Mouse (Mus musculus) hindbrain, embryonic 14.5 days (tissue): Measurements from ENCODE around the gene Fam171a2. TPM values are rescaled to one million over a fixed set of nuclear protein-coding genes. Genes with fewer than 3 reads are reported as not detected.
A peak's percentile ranks its signal among the peaks of the same experiment; 100 is the strongest.

Source experiments
- ATAC-seq: fragments of 200-750 bp; cut with Nextera tagmentation; 2 replicates; pipeline ENCODE4 v1.8.0; 2017; ENCODE audit warnings: moderate number of reproducible peaks, mild to moderate bottlenecking, moderate TSS enrichment, moderate library complexity; ENCODE audit not compliant: low FRiP score
- DNase-seq: peaks from one replicate; pipeline ENCODE4 v3.0.0-alpha.2; 2015; ENCODE audit warnings: low spot score
- H3K27ac ChIP-seq: fragments of 300-500 bp; sonication (generic); 2 replicates; pipeline ENCODE4 v1.5.1; 2014; ENCODE audit warnings: mild to moderate bottlenecking, moderate library complexity
- H3K27me3 ChIP-seq: fragments of 300-500 bp; sonication (generic); 2 replicates; pipeline ENCODE4 v1.6.1; 2014; ENCODE audit warnings: mild to moderate bottlenecking, low read length, mixed read lengths; ENCODE audit not compliant: control insufficient read depth, insufficient read depth
- H3K36me3 ChIP-seq: fragments of 300-500 bp; sonication (generic); replicated peaks from 2 replicates; pipeline ENCODE4 v1.6.1; 2014; ENCODE audit not compliant: control insufficient read depth, insufficient read depth
- H3K4me1 ChIP-seq: fragments of 300-500 bp; sonication (generic); replicated peaks from 2 replicates; pipeline ENCODE4 v1.6.1; 2014; ENCODE audit warnings: antibody characterized with exemption, low read length, mixed read lengths; ENCODE audit not compliant: control insufficient read depth, insufficient read depth
- H3K4me2 ChIP-seq: fragments of 300-500 bp; sonication (generic); replicated peaks from 2 replicates; pipeline ENCODE4 v1.6.1; 2014; ENCODE audit warnings: mild to moderate bottlenecking, moderate library complexity
- H3K4me3 ChIP-seq: fragments of 300-500 bp; sonication (generic); replicated peaks from 2 replicates; pipeline ENCODE4 v1.5.1; 2014; ENCODE audit warnings: mild to moderate bottlenecking, low read length
- H3K9ac ChIP-seq: fragments of 300-500 bp; sonication (generic); 2 replicates; pipeline ENCODE4 v1.6.1; 2014
- H3K9me3 ChIP-seq: fragments of 300-500 bp; sonication (generic); 2 replicates; pipeline ENCODE4 v1.6.1; 2016; ENCODE audit warnings: low read length; ENCODE audit not compliant: control insufficient read depth
- WGBS: fragments of 180-500 bp; shearing (Covaris S2); extraction: QIAGEN DNeasy Blood & Tissue Kit; methylation state at CpG from one replicate; pipeline ENCODE4 v1.1.7; 2014; 5-methylcytosine and 5-hydroxymethylcytosine counted together
- polyA plus RNA-seq: library from polyadenylated mRNA; unstranded; fragments of >200 nt; fragmentation: Nextera tagmentation; extraction: Ambion mirVana; gene quantifications from 2 replicates; pipeline ENCODE4 v1.2.1, GENCODE M21; 2014

Gene Fam171a2
- polyA plus RNA-seq, 1 experiment from 2014 or later: 30.9 TPM

- DNase-seq (no peak), ATAC-seq (no peak)
- 69% methylated on average over 16 of the region's 16 CpGs for WGBS
- H3K27ac ChIP-seq: no peak overlapping the region
- H3K36me3 ChIP-seq: peaks cover 34% of the 10 kb centered on the region
- no peaks in the 10 kb centered on the region for H3K9me3 ChIP-seq
- no peak overlapping the region for H3K9ac ChIP-seq
- no peaks in the 10 kb centered on the region for H3K27me3 ChIP-seq
- H3K4me2 ChIP-seq: no peak overlapping the region
- H3K4me3 ChIP-seq: no peak overlapping the region
- peaks cover 12% of the 10 kb centered on the region for H3K4me1 ChIP-seq
Measured at GRCm38 (mm10) chr11:102432115-102432843, 15.2 kb downstream of the Fam171a2 start.

- no peak for ATAC-seq
- no peak overlapping the region for H3K27ac ChIP-seq
Measured at GRCm38 (mm10) chr11:102431728-102432114, 15.8 kb downstream of the Fam171a2 start.

GRCm38 (mm10) chr11:102431018-102431645 lies 16.4 kb downstream of the Fam171a2 start:
- H3K4me1 ChIP-seq: peaks cover 7% of the 10 kb centered on the region; the same call in 1 of the 2 replicates
- H3K27ac ChIP-seq: peak overlapping the region; percentile 53
- under 1% methylated on average over 7 of the region's 7 CpGs for WGBS
- peak overlapping the region; percentile 76 for H3K9ac ChIP-seq
- ATAC-seq (peak; percentile 37; the same call in 1 of the 2 replicates), DNase-seq (peak; percentile 82)
- no peaks in the 10 kb centered on the region for H3K27me3 ChIP-seq
- peaks cover 23% of the 10 kb centered on the region for H3K36me3 ChIP-seq
- peak overlapping the region; percentile 63 for H3K4me3 ChIP-seq
- peak overlapping the region; percentile 90 for H3K4me2 ChIP-seq
- H3K9me3 ChIP-seq: no peaks in the 10 kb centered on the region

More at GRCm38 (mm10) chr11:102431728-102432114, 15.8 kb downstream of the Fam171a2 start:
- Histone ChIP-seq H3K4me1 (peaks cover 7% of the 10 kb centered on the region; the same call in 1 of the 2 replicates), H3K27me3 (no peaks in the 10 kb centered on the region), H3K9me3 (no peaks in the 10 kb centered on the region), H3K4me3 (no peak overlapping the region), H3K36me3 (peaks cover 29% of the 10 kb centered on the region), H3K9ac (no peak overlapping the region), H3K4me2 (no peak overlapping the region)
- no peak for DNase-seq
- WGBS: 84% methylated on average over 3 of the region's 3 CpGs

GRCm38 (mm10) chr11:102430121-102431017 lies 17.1 kb downstream of the Fam171a2 start, which contains the start of gene Grn:
TSS of gene Grn (plus strand) at chr11:102430315.
- Histone ChIP-seq H3K27me3 (no peaks in the 10 kb centered on the region), H3K4me2 (peak within 1 kb of the TSS; percentile 90), H3K36me3 (peaks cover 16% of the 10 kb centered on the region), H3K9me3 (no peaks in the 10 kb centered on the region), H3K27ac (peak within 1 kb of the TSS; percentile 53), H3K9ac (peak within 1 kb of the TSS; percentile 76), H3K4me1 (peaks cover 7% of the 10 kb centered on the region; the same call in 1 of the 2 replicates), H3K4me3 (peak within 1 kb of the TSS; percentile 63)
- under 1% methylated on average over 29 of the region's 29 CpGs for WGBS
- ATAC-seq (peak; percentile 88), DNase-seq (peak; percentile 91)

GRCm38 (mm10) chr11:102429551-102429950 lies 17.9 kb downstream of the Fam171a2 start:
- H3K9ac ChIP-seq: peak overlapping the region; percentile 76
- peaks cover 7% of the 10 kb centered on the region for H3K36me3 ChIP-seq
- peak overlapping the region; percentile 90 for H3K4me2 ChIP-seq
- DNase-seq (no peak), ATAC-seq (no peak)
- peaks cover 7% of the 10 kb centered on the region; the same call in 1 of the 2 replicates for H3K4me1 ChIP-seq
- no peaks in the 10 kb centered on the region for H3K9me3 ChIP-seq
- peak overlapping the region; percentile 63 for H3K4me3 ChIP-seq
- WGBS: 46% methylated on average over 3 of the region's 3 CpGs
- H3K27ac ChIP-seq: 0 out of 2 replicates have a peak overlapping the region, but pooled peaks have one; percentile 53
- no peaks in the 10 kb centered on the region for H3K27me3 ChIP-seq

- ATAC-seq (no peak), DNase-seq (no peak)
- Histone ChIP-seq H3K27ac (no peak overlapping the region), H3K9ac (no peak overlapping the region), H3K36me3 (peaks cover 4% of the 10 kb centered on the region; the same call in 1 of the 2 replicates), H3K4me2 (no peak overlapping the region), H3K4me1 (peaks cover 7% of the 10 kb centered on the region; the same call in 1 of the 2 replicates), H3K4me3 (0 out of 2 replicates have a peak overlapping the region, but pooled peaks have one; percentile 63), H3K9me3 (no peaks in the 10 kb centered on the region), H3K27me3 (no peaks in the 10 kb centered on the region)
- WGBS: 76% methylated on average over 8 of the region's 8 CpGs
Measured at GRCm38 (mm10) chr11:102428981-102429540, 18.4 kb downstream of the Fam171a2 start.

GRCm38 (mm10) chr11:102425555-102426316 lies 21.7 kb downstream of the Fam171a2 start:
- Histone ChIP-seq H3K9ac (no peak overlapping the region), H3K9me3 (no peaks in the 10 kb centered on the region), H3K27me3 (no peaks in the 10 kb centered on the region), H3K27ac (no peak overlapping the region), H3K4me3 (no peak overlapping the region), H3K4me2 (no peak overlapping the region), H3K4me1 (peaks cover 7% of the 10 kb centered on the region; the same call in 1 of the 2 replicates), H3K36me3 (no peaks in the 10 kb centered on the region)
- WGBS: 83% methylated on average over 8 of the region's 8 CpGs
- ATAC-seq (no peak), DNase-seq (no peak)

- Histone ChIP-seq H3K4me2 (no peak overlapping the region), H3K27me3 (no peaks in the 10 kb centered on the region), H3K4me1 (peaks cover 3% of the 10 kb centered on the region; the same call in 1 of the 2 replicates), H3K36me3 (no peaks in the 10 kb centered on the region), H3K9me3 (no peaks in the 10 kb centered on the region), H3K4me3 (no peak overlapping the region), H3K27ac (no peak overlapping the region), H3K9ac (no peak overlapping the region)
- no peak for DNase-seq
- WGBS: 81% methylated on average over 6 of the region's 6 CpGs
- ATAC-seq: no peak
Measured at GRCm38 (mm10) chr11:102424666-102425065, 22.8 kb downstream of the Fam171a2 start.
